Mouse (Mus musculus) ovary, postnatal 10 days (tissue): ENCODE results near the gene Brwd3.
A peak's percentile ranks its signal among the peaks of the same experiment; 100 is the strongest.

Experiments
- DNase-seq: peaks from one replicate; pipeline ENCODE4 v3.0.0; 2022; ENCODE audit warnings: low spot score

Brwd3 gene

DNA sequence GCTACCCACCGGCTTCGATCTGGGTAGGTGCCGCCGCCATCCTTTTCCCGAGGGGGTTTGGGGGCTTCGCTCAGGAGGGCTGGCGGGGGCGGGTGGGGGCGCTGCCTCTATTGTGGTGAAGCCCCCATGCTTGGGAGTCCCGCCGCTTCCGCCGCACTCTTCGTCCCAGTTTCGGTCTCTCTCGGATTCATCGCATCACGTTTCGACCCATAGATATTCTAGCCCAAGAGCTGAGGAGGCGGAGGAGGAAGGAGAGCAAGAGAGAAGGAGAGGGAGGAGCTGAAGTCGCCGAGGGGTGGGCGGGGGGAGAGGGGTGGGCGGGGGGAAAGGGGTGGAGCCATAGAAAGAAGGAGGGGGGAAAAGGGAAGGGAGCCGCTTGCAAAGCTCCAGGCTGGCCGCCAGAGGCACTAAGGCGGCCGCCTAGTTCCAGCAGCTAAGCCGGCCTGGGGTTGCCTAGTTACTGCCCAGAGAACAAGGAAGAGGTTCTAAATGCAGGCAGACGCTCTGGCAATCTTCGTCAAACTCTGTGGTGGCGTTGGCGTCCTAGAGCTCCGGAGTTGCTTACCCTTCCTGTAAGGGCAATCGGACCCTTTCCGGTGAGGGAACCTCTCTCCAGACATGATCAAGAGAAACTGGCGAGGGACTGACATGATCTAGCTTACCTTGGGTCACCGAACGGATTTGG is at the start of gene Brwd3:
TSS of gene Brwd3 (minus strand) at position 283 of the 685 bp plus-strand sequence.
- DNase-seq = peak; percentile 10

DNA sequence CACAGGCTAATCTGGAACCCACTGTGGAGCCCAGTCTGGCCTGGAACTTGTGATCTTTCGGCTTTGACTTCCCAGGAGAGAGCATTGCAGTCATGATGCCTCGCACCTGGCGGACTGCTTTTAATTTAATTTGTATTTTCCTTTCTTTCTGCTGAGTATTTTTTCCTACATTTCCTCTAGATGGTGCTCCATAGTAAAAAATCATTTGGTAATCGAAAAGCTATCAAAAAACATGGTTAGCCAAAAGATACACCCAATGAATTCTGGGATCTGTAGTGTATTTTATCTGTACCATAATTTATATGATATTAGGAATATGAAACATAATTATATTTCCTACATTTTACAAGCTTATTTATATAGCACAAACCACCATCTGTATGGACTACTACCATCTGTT is 28.5 kb upstream of the Brwd3 start:
- DNase-seq = no peak

GRCm38 (mm10) chrX:108842705-108843104 is 8.5 kb upstream of the Brwd3 start:
- DNase-seq = no peak

GRCm38 (mm10) chrX:108836416-108836815 is 2.2 kb upstream of the Brwd3 start:
- no peak for DNase-seq

GRCm38 (mm10) chrX:108835233-108835632 is 1.1 kb upstream of the Brwd3 start:
- no peak for DNase-seq

- DNase-seq = peak; percentile 9
These were observed 671 bp downstream of the Brwd3 start for GRCm38 (mm10) chrX:108833381-108834020.

- DNase-seq = peak; percentile 65
These were observed 1.4 kb downstream of the Brwd3 start for GRCm38 (mm10) chrX:108832674-108833189.

DNA sequence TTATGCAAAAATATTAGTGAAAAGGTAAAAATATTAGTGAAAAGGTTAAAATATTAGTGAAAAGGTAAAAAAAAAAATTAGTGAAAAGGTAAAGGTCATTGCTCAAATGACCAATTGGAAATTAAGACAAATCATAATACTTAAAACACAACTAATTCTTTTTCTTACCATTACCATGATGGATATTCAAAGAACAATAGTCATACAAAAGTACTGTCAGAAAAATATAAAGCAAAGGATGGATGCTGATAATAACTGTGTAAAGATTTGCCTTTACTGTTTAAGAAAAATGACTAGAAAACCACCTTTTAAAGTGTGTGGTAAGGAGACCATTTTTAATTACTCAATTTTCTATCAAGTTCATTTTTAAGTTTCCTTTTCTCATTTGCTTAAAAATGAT is 2.9 kb downstream of the Brwd3 start:
- DNase-seq = no peak

DNA sequence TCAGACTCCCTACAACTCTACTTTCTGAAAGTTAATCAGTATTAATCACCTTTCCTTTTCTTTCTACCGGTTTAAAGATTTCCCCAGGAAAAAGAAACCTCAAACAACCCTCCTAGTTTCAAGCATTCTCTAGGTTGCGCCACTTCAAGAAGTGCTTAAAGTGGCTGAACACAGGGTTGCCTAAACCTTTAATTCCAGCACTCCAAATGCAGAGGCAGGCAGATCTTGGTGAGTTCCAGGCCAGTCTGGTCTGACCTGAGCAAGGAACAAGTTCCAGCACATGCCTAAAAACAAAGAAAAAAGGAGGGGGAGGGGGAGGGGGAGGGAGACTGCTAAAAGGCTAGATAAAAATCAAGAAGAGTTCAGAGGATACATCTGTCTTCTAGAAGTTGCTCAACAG is 6.1 kb downstream of the Brwd3 start:
- no peak for DNase-seq

DNA sequence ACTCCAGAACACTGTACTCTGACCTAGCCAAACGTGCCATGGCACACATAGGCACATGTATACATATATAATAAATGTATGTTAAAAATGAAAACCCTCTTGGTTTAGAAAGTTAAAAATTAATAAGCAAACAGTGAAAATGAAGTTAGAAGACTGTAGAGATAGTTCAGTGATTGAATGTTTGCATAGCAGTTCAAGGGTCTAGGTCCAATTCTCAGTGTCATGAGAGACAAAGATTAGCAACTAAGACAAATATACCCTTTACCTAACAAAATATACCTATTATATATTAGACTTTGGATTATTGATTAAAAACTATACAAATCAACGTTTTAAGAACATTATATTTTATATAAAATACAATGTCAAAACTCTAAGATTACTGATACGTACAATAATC is 36.9 kb downstream of the Brwd3 start:
- no peak for DNase-seq

DNA sequence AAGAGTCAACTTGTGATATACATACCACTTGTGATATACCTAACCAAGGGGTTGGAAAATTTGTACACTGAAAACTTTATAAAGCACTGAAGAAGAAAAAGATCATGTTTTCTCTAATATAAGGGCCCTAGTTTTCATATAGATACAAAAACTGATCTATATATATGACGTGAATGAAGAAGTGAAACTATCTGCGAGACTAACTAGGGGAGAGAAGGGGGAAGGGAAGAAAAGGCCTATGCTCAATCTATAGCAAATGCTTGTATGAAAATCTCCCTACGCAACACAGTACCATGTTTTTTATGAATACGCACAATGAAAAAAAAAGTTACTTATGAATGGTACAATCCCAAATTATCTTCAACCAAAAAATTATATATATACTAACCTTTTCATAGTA is 50.4 kb downstream of the Brwd3 start:
- no peak for DNase-seq

GRCm38 (mm10) chrX:108731755-108732154 is 102.4 kb downstream of the Brwd3 start:
- DNase-seq = no peak

DNA sequence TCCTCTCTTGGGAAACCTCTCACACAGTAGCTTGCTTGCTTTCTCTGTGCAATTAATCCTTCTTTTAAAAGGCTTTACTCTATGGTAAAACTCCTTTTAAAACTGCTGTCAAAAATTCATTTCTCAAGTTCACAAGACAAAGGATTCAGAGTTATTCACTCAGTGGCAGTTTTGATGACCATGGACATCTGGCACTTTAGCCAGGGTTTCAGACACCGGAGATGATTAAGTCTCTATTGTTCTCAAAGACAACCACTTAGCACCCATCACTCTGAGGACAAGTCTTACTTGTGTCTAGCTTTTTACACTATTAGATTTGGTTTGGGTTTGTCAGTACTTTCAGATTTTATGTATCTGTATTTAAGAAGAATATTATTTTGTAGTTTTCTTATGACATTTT is 104.6 kb downstream of the Brwd3 start:
- DNase-seq = no peak

DNA sequence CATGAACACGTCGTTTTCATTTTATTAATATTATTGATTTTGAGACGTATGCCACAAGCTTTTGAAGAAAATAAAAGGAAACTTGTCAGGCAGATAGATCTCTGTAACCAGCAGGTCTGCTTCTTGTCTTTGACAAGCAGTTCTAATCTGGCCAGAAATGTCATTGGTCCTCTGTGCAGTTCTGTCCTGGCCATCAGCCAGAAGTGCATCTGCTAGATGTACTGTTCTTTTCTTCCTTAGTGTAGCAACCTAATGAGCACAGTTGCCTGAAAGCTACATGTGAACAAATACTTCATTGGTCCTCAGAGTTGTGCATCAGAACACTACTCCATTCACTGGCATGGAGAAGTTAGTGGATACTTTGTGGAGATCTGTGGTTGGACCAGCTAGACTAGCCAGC is 105.1 kb downstream of the Brwd3 start:
- no peak for DNase-seq

- no peak for DNase-seq
These were observed 105.8 kb downstream of the Brwd3 start for GRCm38 (mm10) chrX:108728334-108728733.

DNA sequence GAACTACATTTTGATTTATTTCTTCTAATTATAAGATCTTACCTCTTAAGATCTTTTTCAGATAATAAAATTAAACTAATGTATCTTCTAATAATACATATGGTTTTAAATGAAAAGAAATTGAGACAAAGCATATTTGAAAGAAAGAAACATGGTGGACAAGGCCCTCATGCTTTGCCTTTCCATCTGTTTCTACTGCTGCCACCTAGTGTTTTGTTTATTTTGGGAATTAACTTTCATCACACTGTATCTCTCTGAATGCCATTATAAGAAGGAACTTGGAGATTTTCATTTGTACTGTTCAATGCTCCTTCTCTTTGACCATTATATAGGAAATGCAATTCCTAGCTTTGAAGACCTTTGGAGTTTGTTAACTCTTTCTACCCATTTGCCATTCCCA is 109.9 kb downstream of the Brwd3 start:
- DNase-seq = no peak

DNA sequence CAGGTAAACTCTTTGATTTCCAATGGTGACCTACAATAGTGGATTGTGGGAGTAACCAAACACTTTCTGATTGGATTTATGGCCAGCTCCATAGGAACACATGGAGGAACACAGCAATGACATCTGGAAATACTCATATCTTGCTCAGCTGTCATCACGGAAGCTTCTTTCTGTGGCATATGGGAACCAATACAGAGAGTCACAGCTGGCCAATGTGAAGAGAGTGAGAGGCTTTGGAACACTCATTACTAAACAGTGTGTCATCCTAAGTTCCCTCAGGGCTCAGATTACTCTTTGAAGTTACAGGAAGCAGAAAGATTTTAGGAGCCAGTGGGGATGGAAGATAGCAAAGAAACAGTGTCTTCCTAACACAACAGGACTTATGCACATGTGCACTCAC is 111.7 kb downstream of the Brwd3 start:
- no peak for DNase-seq

- DNase-seq = no peak
These were observed 129.9 kb downstream of the Brwd3 start for GRCm38 (mm10) chrX:108704312-108704711.
